Mouse (Mus musculus): ENCODE data around the gene Adamts17.

Gene Adamts17

GRCm38 (mm10) chr7:66935041-66935440 is 95.5 kb downstream of the Adamts17 start:
- DNase-seq, result no peak

DNA sequence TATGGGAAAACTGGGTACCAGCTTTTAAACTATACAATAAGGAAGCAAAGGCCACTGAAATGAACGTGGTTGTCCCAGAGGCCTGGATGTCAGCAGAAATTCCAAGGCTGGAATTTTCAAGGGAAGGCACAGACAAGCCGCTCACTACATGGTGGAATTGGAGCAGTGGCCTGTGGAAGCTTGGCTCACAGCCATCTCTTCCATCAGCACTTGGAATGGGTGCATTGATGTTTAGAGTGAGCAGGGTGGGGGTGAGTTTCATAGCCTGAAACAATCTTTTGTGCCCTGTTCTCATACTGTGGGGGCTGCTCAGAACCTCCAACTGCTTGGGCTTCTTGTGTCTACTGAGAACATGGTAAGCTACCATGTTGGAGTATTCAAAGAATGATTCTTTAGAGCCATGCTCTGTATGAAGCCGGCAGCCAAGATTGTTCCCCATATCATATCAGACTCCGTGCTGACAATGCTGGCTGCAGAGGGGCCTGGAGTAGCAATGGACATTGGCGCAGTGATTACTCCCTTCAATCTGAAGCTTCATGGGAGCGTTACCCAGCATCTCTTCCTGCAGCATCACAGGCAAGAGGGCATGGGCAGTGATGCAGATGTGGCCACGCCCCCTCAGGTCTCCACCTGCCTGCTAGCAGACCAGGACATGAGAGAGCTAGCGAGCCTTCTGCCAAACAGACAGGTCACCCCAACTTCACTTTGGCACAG is 96.7 kb downstream of the Adamts17 start:
- no peak for DNase-seq

GRCm38 (mm10) chr7:66936911-66937310 is 97.4 kb downstream of the Adamts17 start:
- DNase-seq, result no peak

GRCm38 (mm10) chr7:66938988-66939783 is 99.7 kb downstream of the Adamts17 start:
- DNase-seq, result no peak

- DNase-seq, result no peak
These were observed 101.2 kb downstream of the Adamts17 start for GRCm38 (mm10) chr7:66940761-66941160.

DNA sequence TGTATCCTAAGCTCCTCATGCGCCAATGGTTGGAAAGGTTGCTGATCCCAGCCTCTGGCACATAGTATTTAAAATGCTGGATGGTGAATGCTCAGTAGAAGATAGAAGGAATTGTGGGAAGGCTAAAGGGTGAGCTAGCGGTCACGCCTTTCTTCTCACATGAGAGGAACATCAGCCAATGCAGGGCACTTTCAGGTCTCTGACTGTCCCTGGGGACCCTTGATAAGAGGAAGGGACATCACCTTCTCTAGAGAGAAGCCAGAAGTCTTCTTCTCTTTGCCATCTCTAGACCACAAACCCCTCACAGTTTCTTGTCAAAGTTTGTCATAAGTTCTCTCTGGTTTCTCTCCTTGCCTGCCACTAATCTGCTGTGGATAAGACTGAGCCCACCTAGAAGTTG is 109.5 kb downstream of the Adamts17 start:
- no peak for DNase-seq

- DNase-seq, result no peak
These were observed 113.4 kb downstream of the Adamts17 start for GRCm38 (mm10) chr7:66952921-66953320.

DNA sequence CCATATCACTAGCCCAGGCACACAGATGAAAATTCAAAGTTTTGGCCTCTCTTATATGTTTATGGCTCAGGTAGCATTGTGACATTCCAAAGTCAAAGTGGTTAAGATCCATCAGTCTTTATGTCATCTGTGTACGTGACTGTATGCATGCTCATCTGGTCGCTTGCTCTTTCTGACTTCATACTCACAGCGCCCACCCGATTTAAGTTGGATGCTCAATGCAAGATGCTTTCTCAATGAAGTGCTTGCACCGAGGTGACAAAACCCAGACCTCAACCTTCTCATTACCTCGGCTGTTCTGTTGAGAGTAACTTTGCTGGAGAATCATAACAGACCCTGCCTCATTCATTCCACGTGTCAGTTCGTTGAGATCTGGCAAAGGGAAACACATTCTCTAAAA is 114.5 kb downstream of the Adamts17 start:
- no peak for DNase-seq

DNA sequence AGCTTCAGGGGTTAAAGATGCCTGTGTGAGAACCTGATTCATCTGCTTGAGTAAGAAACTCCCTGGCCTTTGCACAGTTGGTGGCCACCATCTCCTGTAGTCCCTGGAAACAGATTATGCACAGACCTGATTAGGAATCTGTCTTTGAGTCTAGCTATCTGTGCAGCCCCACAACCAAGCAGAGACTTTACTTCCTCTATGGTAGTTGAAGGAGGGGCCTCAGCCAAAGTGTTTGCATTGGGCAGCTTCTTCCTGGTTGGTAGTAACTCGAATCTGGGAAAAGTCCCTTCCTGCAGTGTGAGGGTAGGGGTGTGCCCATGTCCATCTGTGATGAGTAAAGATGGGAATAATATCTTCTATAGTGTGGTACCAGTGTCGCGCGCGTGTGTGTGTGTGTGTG is 115.2 kb downstream of the Adamts17 start:
- no peak for DNase-seq

- DNase-seq, result no peak
These were observed 116.0 kb downstream of the Adamts17 start for GRCm38 (mm10) chr7:66955455-66955919.

DNA sequence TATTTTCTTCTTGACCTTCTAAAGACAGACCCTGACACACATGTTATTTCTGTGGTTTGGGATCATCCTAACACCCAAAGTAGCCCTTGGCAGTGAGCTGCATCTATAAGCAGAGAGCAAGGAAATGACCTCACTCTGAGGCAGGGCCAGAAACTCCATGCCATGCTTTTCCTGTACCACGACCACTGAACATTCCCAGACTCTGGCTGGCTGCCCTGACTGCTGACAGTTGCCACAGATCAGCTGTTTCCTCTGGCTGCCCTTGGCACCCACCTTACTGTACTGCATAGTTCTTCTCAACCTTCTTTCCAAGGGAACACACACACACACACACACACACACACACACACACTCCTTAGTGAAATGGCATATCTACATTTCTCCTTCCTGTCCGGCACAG is 116.4 kb downstream of the Adamts17 start:
- no peak for DNase-seq

- no peak for DNase-seq
These were observed 118.2 kb downstream of the Adamts17 start for GRCm38 (mm10) chr7:66957764-66958163.

DNA sequence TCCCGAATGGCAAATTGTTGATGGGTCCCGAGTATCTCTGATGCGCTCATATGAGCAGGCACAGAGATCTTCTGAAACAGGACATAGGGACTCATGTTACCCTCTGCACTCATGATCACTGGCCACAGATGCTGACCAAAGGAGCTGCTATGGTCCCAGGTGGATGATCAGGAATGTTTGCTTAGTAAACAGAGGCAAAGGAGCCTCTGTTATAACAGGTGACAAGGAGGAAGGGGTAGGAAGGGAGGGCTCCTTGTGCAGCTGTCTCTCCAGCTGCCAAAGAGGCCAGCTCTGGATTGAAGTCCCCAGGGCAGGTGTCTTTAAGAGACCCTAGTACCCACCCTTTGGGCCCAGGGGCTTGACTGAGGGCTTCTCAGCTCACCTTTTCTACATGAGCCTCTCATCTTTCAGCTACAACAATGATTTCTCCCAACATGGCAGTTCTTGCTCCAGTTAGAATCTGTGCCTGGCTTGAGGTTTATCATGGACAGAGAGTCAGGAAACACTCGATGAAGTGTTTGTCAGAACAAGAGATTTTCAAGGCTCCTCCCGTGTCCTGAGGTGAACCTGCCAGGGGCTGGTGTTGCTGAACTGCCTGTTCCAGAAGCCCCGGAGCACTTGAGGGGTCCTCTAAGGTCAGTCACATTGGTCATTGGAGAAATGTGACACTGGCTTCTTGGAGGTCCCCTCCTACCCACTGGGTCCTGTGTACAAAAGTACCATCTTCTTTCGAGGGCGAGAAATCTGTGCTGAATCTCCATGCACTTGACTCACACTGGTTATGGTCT is 120.9 kb downstream of the Adamts17 start:
- no peak for DNase-seq

- no peak for DNase-seq
These were observed 123.2 kb downstream of the Adamts17 start for GRCm38 (mm10) chr7:66962736-66963135.

GRCm38 (mm10) chr7:66963541-66963940 is 124.0 kb downstream of the Adamts17 start:
- no peak for DNase-seq

GRCm38 (mm10) chr7:66966541-66967205 is 127.1 kb downstream of the Adamts17 start:
- no peak for DNase-seq

- DNase-seq, result no peak
These were observed 127.8 kb downstream of the Adamts17 start for GRCm38 (mm10) chr7:66967206-66967919.

- DNase-seq, result no peak
These were observed 129.1 kb downstream of the Adamts17 start for GRCm38 (mm10) chr7:66968661-66969060.

DNA sequence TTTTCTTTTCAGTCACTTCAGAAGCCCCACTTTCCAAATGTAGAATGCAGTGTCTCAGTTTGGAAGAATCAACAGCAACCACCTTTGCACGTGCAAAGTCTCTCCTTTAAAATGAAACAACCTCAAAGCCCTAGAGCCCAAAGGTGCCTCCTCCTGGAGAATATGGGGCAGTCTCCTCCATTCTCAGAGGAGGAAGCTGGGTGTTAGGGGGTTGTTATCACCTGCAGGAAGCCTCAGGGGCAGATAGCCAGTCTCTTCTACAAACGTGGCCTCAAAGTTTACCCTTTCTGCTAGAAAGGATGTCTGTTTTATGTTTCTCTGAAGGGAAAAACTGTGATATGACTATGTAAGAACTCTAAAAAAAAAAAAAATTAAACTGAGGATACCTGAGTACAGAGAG is 129.7 kb downstream of the Adamts17 start:
- DNase-seq, result no peak

DNA sequence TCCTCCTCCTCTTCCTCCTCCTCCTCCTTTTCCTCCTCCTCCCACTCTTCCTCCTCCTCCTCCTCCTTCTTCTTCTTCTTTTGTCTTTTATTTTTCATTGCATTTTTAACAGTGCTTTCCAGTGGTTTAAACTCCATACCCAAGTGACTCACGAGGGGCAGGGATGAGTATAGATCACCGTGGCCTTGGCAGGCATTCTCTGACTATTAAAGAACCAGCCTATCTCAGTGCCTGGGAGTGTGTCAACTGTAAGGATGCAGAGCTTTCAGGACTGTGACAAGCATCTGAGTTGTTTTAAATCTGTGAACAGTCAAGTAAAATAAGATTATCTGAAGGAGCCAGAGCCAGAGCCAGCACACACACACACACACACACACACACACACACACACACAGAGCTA is 130.7 kb downstream of the Adamts17 start:
- no peak for DNase-seq

GRCm38 (mm10) chr7:66970974-66971373 is 131.4 kb downstream of the Adamts17 start:
- no peak for DNase-seq

- no peak for DNase-seq
These were observed 135.3 kb downstream of the Adamts17 start for GRCm38 (mm10) chr7:66974859-66975258.
